Mouse (Mus musculus) cortical plate, adult 2 months (tissue): ENCODE data around the gene Angptl3. TPM values are rescaled to one million over a fixed set of nuclear protein-coding genes. Genes with fewer than 3 reads are reported as not detected.

Experiments used
- H3K27ac ChIP-seq: fragments of 200-500 bp; 2 replicates; pipeline ENCODE4 v1.5.1; 2012; ENCODE audit warnings: low read length, control low read depth, inconsistent platforms; ENCODE audit not compliant: insufficient read depth
- H3K4me1 ChIP-seq: fragments of 200-500 bp; 2 replicates; pipeline ENCODE4 v1.6.1; 2011; ENCODE audit warnings: low read length; ENCODE audit not compliant: control insufficient read depth, insufficient read depth
- H3K4me3 ChIP-seq: fragments of 200-500 bp; 2 replicates; pipeline ENCODE4 v1.5.1; 2011; ENCODE audit warnings: mild to moderate bottlenecking, low read length, control low read depth; ENCODE audit not compliant: insufficient read depth
- CTCF ChIP-seq: fragments of 200-500 bp; IDR thresholded peaks from 2 replicates; pipeline ENCODE4 v1.5.1; 2011; ENCODE audit warnings: mild to moderate bottlenecking, control low read depth, low read length; ENCODE audit not compliant: insufficient read depth; ENCODE audit errors: extremely low read depth
- POLR2A ChIP-seq: fragments of 200-500 bp; IDR thresholded peaks from 2 replicates; pipeline ENCODE4 v1.6.1; 2011; ENCODE audit warnings: mild to moderate bottlenecking, low read length, control low read depth; ENCODE audit not compliant: insufficient read depth; ENCODE audit errors: extremely low read depth
- polyA plus RNA-seq: library from polyadenylated mRNA; depleted of rRNA; stranded (reverse); fragments of >200 nt; gene quantifications from 2 replicates; pipeline ENCODE4 v1.2.3, GENCODE M21; 2012; rRNA removed

Gene Angptl3
- 0.13 and 0.38 TPM in 2 replicates for polyA plus RNA-seq

- no peak for TF ChIP-seq POLR2A
- no peak for TF ChIP-seq CTCF
- Histone ChIP-seq H3K4me1 (no peaks in the 10 kb centered on the region; the same call in none of the 2 replicates), H3K27ac (no peak within 1 kb of the TSS), H3K4me3 (no peak within 1 kb of the TSS)
These were observed at the start of gene Angptl3 for GRCm38 (mm10) chr4:99030686-99031085. Gene Angptl3 (plus strand): TSS chr4:99030954.

GRCm38 (mm10) chr4:98984701-98985100 is 46.1 kb upstream of the Angptl3 start:
- no peak for TF ChIP-seq POLR2A
- TF ChIP-seq CTCF: no peak
- Histone ChIP-seq H3K4me3 (no peak overlapping the region), H3K27ac (no peak overlapping the region), H3K4me1 (peaks cover 2% of the 10 kb centered on the region; the same call in 1 of the 2 replicates)

GRCm38 (mm10) chr4:98993491-98993890 is 37.3 kb upstream of the Angptl3 start:
- Histone ChIP-seq H3K4me1 (no peaks in the 10 kb centered on the region), H3K4me3 (no peak overlapping the region), H3K27ac (no peak overlapping the region)
- no peak for TF ChIP-seq POLR2A
- TF ChIP-seq CTCF: no peak

GRCm38 (mm10) chr4:99005574-99005973 is 25.2 kb upstream of the Angptl3 start:
- H3K4me3 ChIP-seq: no peak overlapping the region
- H3K27ac ChIP-seq: no peak overlapping the region
- no peaks in the 10 kb centered on the region for H3K4me1 ChIP-seq
- TF ChIP-seq POLR2A (no peak), CTCF (no peak)

GRCm38 (mm10) chr4:99006319-99006718 is 24.4 kb upstream of the Angptl3 start:
- TF ChIP-seq CTCF (no peak), POLR2A (no peak)
- Histone ChIP-seq H3K4me3 (no peak overlapping the region), H3K27ac (no peak overlapping the region), H3K4me1 (no peaks in the 10 kb centered on the region)

- no peak overlapping the region for H3K4me3 ChIP-seq
- no peaks in the 10 kb centered on the region; the same call in 1 of the 2 replicates for H3K4me1 ChIP-seq
- TF ChIP-seq CTCF (no peak), POLR2A (no peak)
- no peak overlapping the region for H3K27ac ChIP-seq
These were observed 19.7 kb upstream of the Angptl3 start for GRCm38 (mm10) chr4:99011039-99011438.

GRCm38 (mm10) chr4:99022221-99022620 is 8.5 kb upstream of the Angptl3 start:
- TF ChIP-seq CTCF (no peak), POLR2A (no peak)
- H3K4me1 ChIP-seq: peaks cover 3% of the 10 kb centered on the region
- no peak overlapping the region for H3K4me3 ChIP-seq
- H3K27ac ChIP-seq: no peak overlapping the region

- Histone ChIP-seq H3K4me3 (no peak overlapping the region), H3K27ac (no peak overlapping the region), H3K4me1 (no peaks in the 10 kb centered on the region; the same call in 1 of the 2 replicates)
- TF ChIP-seq CTCF (no peak), POLR2A (no peak)
These were observed 2.4 kb upstream of the Angptl3 start for GRCm38 (mm10) chr4:99028377-99028776.

- Histone ChIP-seq H3K4me1 (no peaks in the 10 kb centered on the region; the same call in none of the 2 replicates), H3K27ac (no peak overlapping the region), H3K4me3 (no peak overlapping the region)
- TF ChIP-seq POLR2A (no peak), CTCF (no peak)
These were observed 2.2 kb downstream of the Angptl3 start for GRCm38 (mm10) chr4:99032921-99033320.

- TF ChIP-seq POLR2A (no peak), CTCF (no peak)
- Histone ChIP-seq H3K4me3 (no peak overlapping the region), H3K27ac (no peak overlapping the region), H3K4me1 (no peaks in the 10 kb centered on the region)
These were observed 14.1 kb downstream of the Angptl3 start for GRCm38 (mm10) chr4:99044854-99045253.
